Mouse (Mus musculus) stomach, postnatal 0 days (tissue): ENCODE results near the gene Sugp2. TPM values are rescaled to one million over a fixed set of nuclear protein-coding genes. Genes with fewer than 3 reads are reported as not detected.

Source experiments
- ATAC-seq: fragments of 200-750 bp; cut with Nextera tagmentation; 2 replicates; pipeline ENCODE4 v1.8.0; 2017; ENCODE audit not compliant: low FRiP score, low TSS enrichment
- DNase-seq: peaks from one replicate; pipeline ENCODE4 v3.0.0-alpha.2; 2016; ENCODE audit warnings: low spot score
- H3K27ac ChIP-seq: fragments of 300-500 bp; sonication (generic); replicated peaks from 2 replicates; pipeline ENCODE4 v1.5.1; 2014; ENCODE audit warnings: mild to moderate bottlenecking, control low read depth
- H3K27me3 ChIP-seq: fragments of 300-500 bp; sonication (generic); 2 replicates; pipeline ENCODE4 v1.6.1; 2014; ENCODE audit warnings: low read length; ENCODE audit not compliant: control insufficient read depth, insufficient read depth
- H3K36me3 ChIP-seq: fragments of 300-500 bp; sonication (generic); 2 replicates; pipeline ENCODE4 v1.6.1; 2014; ENCODE audit warnings: low read length, mixed read lengths; ENCODE audit not compliant: control insufficient read depth, insufficient read depth
- H3K4me1 ChIP-seq: fragments of 300-500 bp; sonication (generic); replicated peaks from 2 replicates; pipeline ENCODE4 v1.6.1; 2014; ENCODE audit warnings: antibody characterized with exemption; ENCODE audit not compliant: control insufficient read depth, insufficient read depth
- H3K4me2 ChIP-seq: fragments of 300-500 bp; sonication (generic); replicated peaks from 2 replicates; pipeline ENCODE4 v1.6.1; 2014; ENCODE audit warnings: low read depth, mild to moderate bottlenecking, control low read depth, moderate library complexity
- H3K4me3 ChIP-seq: fragments of 300-500 bp; sonication (generic); 2 replicates; pipeline ENCODE4 v1.5.1; 2014; ENCODE audit warnings: low read depth, low read length, control low read depth
- H3K9ac ChIP-seq: fragments of 300-500 bp; sonication (generic); 2 replicates; pipeline ENCODE4 v1.6.1; 2014; ENCODE audit warnings: mild to moderate bottlenecking, low read length, control low read depth, mixed read lengths
- H3K9me3 ChIP-seq: fragments of 300-500 bp; sonication (generic); 2 replicates; pipeline ENCODE4 v1.6.1; 2016; ENCODE audit warnings: low read length; ENCODE audit not compliant: control insufficient read depth
- CTCF ChIP-seq: IDR thresholded peaks from 2 replicates; pipeline ENCODE4 v1.5.1; 2016; ENCODE audit warnings: antibody characterized with exemption, low read depth, mild to moderate bottlenecking, moderate library complexity
- EP300 ChIP-seq: optimal IDR thresholded peaks from 2 replicates; pipeline ENCODE3; 2016; ENCODE audit warnings: antibody characterized with exemption
- WGBS: fragments of 180-500 bp; shearing (Covaris S2); extraction: QIAGEN DNeasy Blood & Tissue Kit; methylation state at CpG from one replicate; pipeline ENCODE4 v1.1.7; 2014; 5-methylcytosine and 5-hydroxymethylcytosine counted together
- polyA plus RNA-seq: library from polyadenylated mRNA; unstranded; fragments of >200 nt; fragmentation: Nextera tagmentation; extraction: Ambion mirVana; gene quantifications from 2 replicates; pipeline ENCODE4 v1.2.1, GENCODE M21; 2015

Gene Sugp2
- polyA plus RNA-seq, 1 experiment from 2014 or later: 9.0 TPM

DNA sequence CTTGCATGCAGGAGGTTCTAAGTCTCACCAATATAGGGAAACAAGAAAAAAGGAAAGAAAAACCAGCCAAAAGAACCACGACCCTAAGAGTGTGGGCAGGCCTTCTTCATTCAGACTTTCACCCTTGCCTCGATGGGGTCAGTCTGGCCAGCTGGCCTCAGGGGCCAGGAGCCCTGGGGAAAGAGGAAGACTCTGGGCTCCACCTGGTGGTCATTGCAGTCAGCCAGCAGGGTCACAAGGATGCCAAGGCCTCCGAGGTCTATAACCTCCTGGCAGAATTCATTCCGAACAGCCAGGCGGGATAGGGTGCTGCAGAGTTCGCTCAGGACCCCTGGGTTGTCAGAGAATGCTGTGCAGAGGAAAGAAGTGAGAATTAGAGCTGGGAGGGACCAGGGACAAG is 10.7 kb upstream of the Sugp2 start:
- 49% methylated on average over 6 of the region's 6 CpGs for WGBS
- H3K4me1 ChIP-seq: no peaks in the 10 kb centered on the region
- peak; percentile 51 for DNase-seq
- no peak overlapping the region for H3K27ac ChIP-seq
- TF ChIP-seq EP300: no peak
- TF ChIP-seq CTCF: peak; percentile 74
- H3K27me3 ChIP-seq: no peaks in the 10 kb centered on the region
- H3K9me3 ChIP-seq: no peaks in the 10 kb centered on the region
- ATAC-seq: no peak
- no peak overlapping the region for H3K9ac ChIP-seq
- peaks cover 7% of the 10 kb centered on the region for H3K36me3 ChIP-seq
- no peak overlapping the region for H3K4me3 ChIP-seq
- H3K4me2 ChIP-seq: no peak overlapping the region

DNA sequence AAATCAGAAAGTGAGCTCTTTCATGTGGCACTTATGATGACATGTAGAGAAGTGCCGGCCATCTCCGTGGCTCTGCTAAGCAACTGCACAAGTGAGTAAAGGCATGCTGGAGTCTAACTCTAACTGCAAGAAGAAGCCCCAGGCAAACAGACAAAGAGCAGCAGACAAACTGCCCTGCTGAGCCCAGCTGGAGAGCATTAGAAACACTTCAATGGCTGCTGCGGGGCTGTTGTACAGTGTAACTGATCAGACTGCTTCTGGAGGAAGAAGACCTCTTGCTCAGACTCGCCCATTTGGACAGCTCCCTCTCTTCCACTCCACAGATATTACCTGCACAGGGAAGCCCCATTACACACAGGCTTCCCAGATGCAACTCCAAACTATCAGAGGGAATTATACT is 6.0 kb upstream of the Sugp2 start:
- H3K4me2 ChIP-seq: no peak overlapping the region
- H3K4me1 ChIP-seq: no peaks in the 10 kb centered on the region
- DNase-seq (no peak), ATAC-seq (no peak)
- no peaks in the 10 kb centered on the region for H3K27me3 ChIP-seq
- H3K4me3 ChIP-seq: no peak overlapping the region
- no peak overlapping the region for H3K9ac ChIP-seq
- H3K27ac ChIP-seq: no peak overlapping the region
- peaks cover 7% of the 10 kb centered on the region for H3K36me3 ChIP-seq
- 75% methylated on average over 4 of the region's 4 CpGs for WGBS
- no peaks in the 10 kb centered on the region for H3K9me3 ChIP-seq
- TF ChIP-seq CTCF: no peak
- TF ChIP-seq EP300: no peak

DNA sequence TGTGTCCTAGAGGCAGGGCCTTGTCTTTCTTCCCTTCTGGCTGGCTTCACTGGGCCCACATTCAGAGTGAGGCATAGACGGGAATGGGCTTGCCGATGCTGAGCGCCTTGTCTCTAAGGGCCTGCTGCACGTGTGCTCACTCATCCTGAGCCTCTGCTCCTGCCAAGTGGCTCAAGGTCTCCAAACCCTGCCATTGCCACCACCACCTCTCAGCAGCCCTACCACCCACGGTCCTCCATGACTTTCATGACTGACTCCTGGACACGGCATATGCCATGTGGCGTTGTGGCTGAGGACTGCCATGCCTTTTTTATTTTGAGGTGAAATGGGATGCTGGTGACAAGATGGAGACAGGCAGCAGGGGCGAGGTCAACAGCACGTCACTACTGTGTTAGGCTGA is 3.2 kb upstream of the Sugp2 start:
- Histone ChIP-seq H3K4me2 (no peak overlapping the region), H3K9me3 (no peaks in the 10 kb centered on the region), H3K27ac (no peak overlapping the region), H3K4me1 (peaks cover 5% of the 10 kb centered on the region; the same call in 1 of the 2 replicates), H3K27me3 (no peaks in the 10 kb centered on the region), H3K9ac (no peak overlapping the region), H3K4me3 (no peak overlapping the region), H3K36me3 (no peaks in the 10 kb centered on the region; the same call in 1 of the 2 replicates)
- ATAC-seq: no peak
- no peak for TF ChIP-seq CTCF
- no peak for TF ChIP-seq EP300
- DNase-seq: no peak
- WGBS: 88% methylated on average over 9 of the region's 9 CpGs

DNA sequence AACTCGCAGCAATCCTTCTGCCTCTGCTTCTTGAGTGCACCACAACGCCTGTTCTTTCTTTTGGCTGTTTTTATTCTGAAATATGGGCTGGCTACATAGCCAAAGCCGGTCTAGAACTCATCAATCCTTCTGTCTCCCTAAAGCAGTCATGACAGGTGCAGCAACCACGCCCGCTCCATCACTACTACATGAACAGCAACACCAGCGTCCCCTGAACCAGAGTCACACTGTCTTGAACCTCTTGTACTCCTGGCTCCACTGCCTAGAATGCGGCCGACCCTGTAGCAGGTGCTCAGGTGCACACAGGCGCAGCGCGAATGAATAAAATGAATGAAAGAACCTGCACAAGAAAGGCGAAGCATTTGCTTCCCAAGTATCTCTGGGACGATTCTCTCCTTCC is 420 bp upstream of the Sugp2 start:
- Histone ChIP-seq H3K9ac (peak overlapping the region; percentile 82), H3K36me3 (0 out of 2 replicates have a peak, but pooled peaks cover 3% of the 10 kb centered on the region), H3K4me3 (peak overlapping the region; percentile 75), H3K4me2 (peak overlapping the region; percentile 86), H3K9me3 (no peaks in the 10 kb centered on the region), H3K27ac (no peak overlapping the region), H3K27me3 (no peaks in the 10 kb centered on the region), H3K4me1 (peaks cover 5% of the 10 kb centered on the region; the same call in 1 of the 2 replicates)
- no peak for TF ChIP-seq EP300
- no peak for TF ChIP-seq CTCF
- WGBS: 3% methylated on average over 13 of the region's 13 CpGs
- no peak for DNase-seq
- ATAC-seq: no peak

DNA sequence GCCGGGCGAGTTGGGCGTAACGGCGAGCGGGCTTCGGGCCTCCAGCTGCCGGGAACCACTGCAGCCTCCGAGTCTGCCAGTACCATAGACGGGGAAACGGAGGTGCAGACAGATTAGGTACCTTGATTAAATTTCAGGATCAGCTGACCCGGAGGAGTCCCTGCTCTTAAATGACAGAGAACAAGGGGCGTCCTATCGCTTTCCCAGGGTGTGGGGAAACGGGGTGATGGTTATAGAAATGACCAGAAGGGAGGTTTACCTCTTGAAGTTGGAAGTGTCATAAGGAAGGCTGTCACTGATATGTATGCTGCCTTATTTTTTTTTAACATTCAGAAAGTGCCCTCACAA is 729 bp downstream of the Sugp2 start:
- Histone ChIP-seq H3K4me2 (peak overlapping the region; percentile 86), H3K9ac (peak overlapping the region; percentile 82), H3K27ac (peak overlapping the region; percentile 95), H3K4me1 (peaks cover 5% of the 10 kb centered on the region; the same call in 1 of the 2 replicates), H3K27me3 (no peaks in the 10 kb centered on the region), H3K9me3 (no peaks in the 10 kb centered on the region), H3K4me3 (peak overlapping the region; percentile 75), H3K36me3 (0 out of 2 replicates have a peak, but pooled peaks cover 7% of the 10 kb centered on the region)
- WGBS: under 1% methylated on average over 15 of the region's 15 CpGs
- DNase-seq: no peak
- no peak for TF ChIP-seq EP300
- TF ChIP-seq CTCF: no peak
- no peak for ATAC-seq

DNA sequence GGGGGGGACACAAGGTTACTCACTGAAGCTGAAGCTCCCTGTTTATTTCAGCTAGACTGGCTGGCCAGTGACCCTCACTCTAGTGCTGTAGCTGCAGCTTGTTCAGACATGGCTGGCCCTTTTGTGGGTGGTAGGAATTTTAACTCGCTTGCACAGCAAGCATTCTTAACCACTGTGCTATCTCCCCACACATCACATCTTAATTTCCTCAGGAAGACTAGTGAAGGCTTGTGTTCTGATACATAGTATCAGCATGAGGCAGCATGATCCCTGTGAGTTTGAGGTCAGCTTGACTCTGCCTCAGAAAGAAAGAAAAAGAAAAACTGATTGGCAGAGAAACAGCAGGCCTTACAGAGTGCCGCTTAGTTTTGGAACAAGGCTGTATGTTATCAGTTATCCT is 3.8 kb downstream of the Sugp2 start:
- peaks cover 5% of the 10 kb centered on the region; the same call in 1 of the 2 replicates for H3K4me1 ChIP-seq
- no peak overlapping the region for H3K4me2 ChIP-seq
- no peaks in the 10 kb centered on the region for H3K27me3 ChIP-seq
- H3K9ac ChIP-seq: no peak overlapping the region
- WGBS: 82% methylated on average over 2 of the region's 2 CpGs
- H3K27ac ChIP-seq: no peak overlapping the region
- H3K36me3 ChIP-seq: peaks cover 19% of the 10 kb centered on the region; the same call in 1 of the 2 replicates
- TF ChIP-seq EP300 (no peak), CTCF (no peak)
- no peaks in the 10 kb centered on the region for H3K9me3 ChIP-seq
- ATAC-seq: no peak
- DNase-seq: no peak
- no peak overlapping the region for H3K4me3 ChIP-seq
